Mouse (Mus musculus) intestine, embryonic 16.5 days (tissue): ENCODE measurements around the gene Sema5a. TPM values are rescaled to one million over a fixed set of nuclear protein-coding genes. Genes with fewer than 3 reads are reported as not detected.
A peak's percentile ranks its signal among the peaks of the same experiment; 100 is the strongest.
"Not testable (repeated sequence)": the region's sequence is repeated elsewhere in the genome, so short reads cannot be mapped to it uniquely, and the experiment has no call there.

Source experiments
- ATAC-seq: fragments of 200-750 bp; cut with Nextera tagmentation; 2 replicates; pipeline ENCODE4 v1.8.0; 2017; ENCODE audit warnings: moderate TSS enrichment, moderate library complexity
- H3K27ac ChIP-seq: fragments of 300-500 bp; sonication (generic); 2 replicates; pipeline ENCODE4 v1.5.1; 2014; ENCODE audit warnings: mild to moderate bottlenecking, low read length
- H3K27me3 ChIP-seq: fragments of 300-500 bp; sonication (generic); replicated peaks from 2 replicates; pipeline ENCODE4 v1.6.1; 2014; ENCODE audit warnings: low read length, control low read depth, mixed read lengths; ENCODE audit not compliant: control insufficient read depth, insufficient read depth
- H3K36me3 ChIP-seq: fragments of 300-500 bp; sonication (generic); 2 replicates; pipeline ENCODE4 v1.6.1; 2014; ENCODE audit warnings: low read length, control low read depth; ENCODE audit not compliant: control insufficient read depth, insufficient read depth
- H3K4me1 ChIP-seq: fragments of 300-500 bp; sonication (generic); 2 replicates; pipeline ENCODE4 v1.6.1; 2014; ENCODE audit warnings: low read length, control low read depth, mixed read lengths; ENCODE audit not compliant: control insufficient read depth, insufficient read depth
- H3K4me2 ChIP-seq: fragments of 300-500 bp; sonication (generic); 2 replicates; pipeline ENCODE4 v1.6.1; 2014; ENCODE audit warnings: low read depth, low read length, control low read depth
- H3K4me3 ChIP-seq: fragments of 300-500 bp; sonication (generic); 2 replicates; pipeline ENCODE4 v1.5.1; 2014; ENCODE audit warnings: mild to moderate bottlenecking, low read length
- H3K9ac ChIP-seq: fragments of 300-500 bp; sonication (generic); 2 replicates; pipeline ENCODE4 v1.6.1; 2014; ENCODE audit warnings: low read depth, low read length
- H3K9me3 ChIP-seq: fragments of 300-500 bp; sonication (generic); 2 replicates; pipeline ENCODE4 v1.6.1; 2016; ENCODE audit warnings: low read length, control low read depth; ENCODE audit not compliant: control insufficient read depth
- WGBS: fragments of 180-500 bp; shearing (Covaris S2); extraction: QIAGEN DNeasy Blood & Tissue Kit; methylation state at CpG from one replicate; pipeline ENCODE4 v1.1.7; 2014; 5-methylcytosine and 5-hydroxymethylcytosine counted together
- polyA plus RNA-seq: library from polyadenylated mRNA; unstranded; fragments of >200 nt; fragmentation: Nextera tagmentation; extraction: Ambion mirVana; gene quantifications from 2 replicates; pipeline ENCODE4 v1.2.1, GENCODE M21; 2015

The Sema5a gene
- polyA plus RNA-seq, 1 experiment from 2014 or later = 12.0 TPM

DNA sequence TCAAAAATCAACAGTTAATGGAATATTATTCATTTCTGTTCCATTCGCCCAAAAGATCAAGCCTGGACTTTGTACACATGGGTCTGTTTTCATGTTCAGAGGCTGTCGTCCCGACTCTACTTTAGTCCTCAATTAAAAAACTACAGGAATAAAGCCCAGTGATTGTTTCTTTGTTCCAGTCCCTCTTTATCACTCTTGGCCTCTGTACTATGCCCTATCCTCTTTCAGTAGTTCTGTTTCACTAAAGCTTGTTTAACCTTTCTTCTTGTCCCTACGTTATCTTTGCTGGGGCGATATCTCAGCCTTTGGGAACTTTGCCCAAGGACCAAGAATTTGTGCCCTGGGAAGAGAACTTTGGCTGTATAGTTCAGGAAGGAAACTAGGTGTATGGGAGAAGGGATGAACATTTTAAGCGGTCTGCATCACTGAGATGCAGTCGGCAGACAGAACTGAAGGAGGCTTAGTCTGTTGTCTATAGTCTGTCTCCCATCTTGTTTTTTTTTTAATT lies 17.7 kb upstream of the Sema5a start:
- Histone ChIP-seq H3K4me1 (0 out of 2 replicates have a peak, but pooled peaks cover 3% of the 10 kb centered on the region), H3K4me2 (no peak overlapping the region)
- peak; percentile 90 for ATAC-seq

GRCm38 (mm10) chr15:32230066-32230465 lies 14.5 kb upstream of the Sema5a start:
- no peak overlapping the region for H3K4me3 ChIP-seq
- no peaks in the 10 kb centered on the region for H3K27me3 ChIP-seq
- WGBS = 95% methylated on average over 2 of the region's 2 CpGs
- no peaks in the 10 kb centered on the region for H3K9me3 ChIP-seq
- H3K4me1 ChIP-seq = 0 out of 2 replicates have a peak, but pooled peaks cover 3% of the 10 kb centered on the region
- no peak overlapping the region for H3K9ac ChIP-seq
- no peaks in the 10 kb centered on the region for H3K36me3 ChIP-seq
- H3K27ac ChIP-seq = no peak overlapping the region
- no peak for ATAC-seq
- no peak overlapping the region for H3K4me2 ChIP-seq

More for the DNA sequence above, 17.7 kb upstream of the Sema5a start:
- Histone ChIP-seq H3K9ac (no peak overlapping the region), H3K27ac (no peak overlapping the region), H3K9me3 (no peaks in the 10 kb centered on the region), H3K36me3 (no peaks in the 10 kb centered on the region), H3K4me3 (no peak overlapping the region), H3K27me3 (no peaks in the 10 kb centered on the region)
- WGBS = 70% methylated on average over 7 of the region's 7 CpGs

- no peak for ATAC-seq
- H3K9me3 ChIP-seq = no peaks in the 10 kb centered on the region
- no peaks in the 10 kb centered on the region for H3K27me3 ChIP-seq
- no peaks in the 10 kb centered on the region for H3K36me3 ChIP-seq
- no peak overlapping the region for H3K9ac ChIP-seq
- H3K27ac ChIP-seq = no peak overlapping the region
- WGBS = 92% methylated on average over 3 of the region's 3 CpGs
- H3K4me1 ChIP-seq = no peaks in the 10 kb centered on the region
- no peak overlapping the region for H3K4me3 ChIP-seq
- no peak overlapping the region for H3K4me2 ChIP-seq
Measured at GRCm38 (mm10) chr15:32232189-32232588, 12.4 kb upstream of the Sema5a start.

GRCm38 (mm10) chr15:32232666-32233141 lies 11.9 kb upstream of the Sema5a start:
- 12% methylated on average over 8 of the region's 8 CpGs for WGBS
- peak; percentile 71 for ATAC-seq

DNA sequence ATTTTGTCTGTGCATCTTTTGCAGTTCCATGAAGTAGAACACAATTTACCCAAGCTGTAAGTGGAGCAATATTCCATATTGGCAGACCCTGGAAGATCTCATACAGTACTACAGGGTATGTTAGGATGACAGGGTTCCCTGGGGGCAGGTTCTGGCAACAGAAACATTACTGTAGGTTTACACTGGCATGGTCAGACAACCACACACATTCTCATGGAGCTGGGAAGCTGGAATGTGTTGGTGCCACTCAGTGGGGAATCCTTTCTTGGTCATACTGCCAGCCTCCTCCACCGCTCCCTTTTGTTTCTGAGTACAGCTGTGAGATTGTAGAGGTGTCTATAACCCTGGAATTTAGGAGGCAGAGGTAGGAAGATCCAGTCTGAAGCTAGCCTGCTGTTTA lies 11.2 kb upstream of the Sema5a start:
- ATAC-seq = no peak
- no peaks in the 10 kb centered on the region for H3K36me3 ChIP-seq
- H3K9me3 ChIP-seq = no peaks in the 10 kb centered on the region
- H3K4me2 ChIP-seq = no peak overlapping the region
- H3K9ac ChIP-seq = no peak overlapping the region
- H3K4me1 ChIP-seq = no peaks in the 10 kb centered on the region
- H3K27ac ChIP-seq = no peak overlapping the region
- WGBS = 90% methylated on average over 1 of the region's 1 CpGs
- H3K4me3 ChIP-seq = no peak overlapping the region
- no peaks in the 10 kb centered on the region for H3K27me3 ChIP-seq

More at GRCm38 (mm10) chr15:32232666-32233141, 11.9 kb upstream of the Sema5a start:
- not testable (repeated sequence) for H3K4me2 ChIP-seq, H3K27ac ChIP-seq, H3K4me3 ChIP-seq, H3K9me3 ChIP-seq, H3K36me3 ChIP-seq, H3K4me1 ChIP-seq, H3K27me3 ChIP-seq, H3K9ac ChIP-seq

- no peaks in the 10 kb centered on the region for H3K36me3 ChIP-seq
- no peak overlapping the region for H3K4me2 ChIP-seq
- H3K4me3 ChIP-seq = no peak overlapping the region
- H3K9me3 ChIP-seq = no peaks in the 10 kb centered on the region
- no peak for ATAC-seq
- H3K4me1 ChIP-seq = peaks cover 7% of the 10 kb centered on the region; the same call in 1 of the 2 replicates
- no peak overlapping the region for H3K9ac ChIP-seq
- WGBS = 93% methylated on average over 2 of the region's 2 CpGs
- H3K27me3 ChIP-seq = no peaks in the 10 kb centered on the region
- no peak overlapping the region for H3K27ac ChIP-seq
Measured at GRCm38 (mm10) chr15:32239099-32239498, 5.5 kb upstream of the Sema5a start.

DNA sequence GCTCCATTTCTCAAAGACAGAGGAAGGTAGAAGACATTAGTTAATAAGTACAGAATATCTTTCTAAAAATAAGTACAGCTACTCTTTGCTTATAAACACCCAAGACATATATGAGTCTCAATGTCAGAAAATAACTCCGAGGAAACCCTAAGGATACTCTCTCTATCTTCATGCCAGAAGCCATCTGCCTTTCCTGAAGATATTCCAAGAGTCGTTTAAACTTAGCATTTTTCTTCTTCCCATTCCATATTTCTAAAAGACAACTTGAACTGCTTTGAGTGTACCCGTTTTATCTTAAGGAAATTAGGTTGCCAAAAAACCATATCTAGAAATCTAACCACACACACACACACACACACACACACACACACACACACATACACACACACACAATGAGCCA lies 4.5 kb upstream of the Sema5a start:
- no peak overlapping the region for H3K9ac ChIP-seq
- H3K27ac ChIP-seq = no peak overlapping the region
- peaks cover 7% of the 10 kb centered on the region; the same call in 1 of the 2 replicates for H3K4me1 ChIP-seq
- no peaks in the 10 kb centered on the region for H3K9me3 ChIP-seq
- no peak overlapping the region for H3K4me2 ChIP-seq
- H3K27me3 ChIP-seq = no peaks in the 10 kb centered on the region
- no peak overlapping the region for H3K4me3 ChIP-seq
- ATAC-seq = no peak
- 71% methylated on average over 3 of the region's 3 CpGs for WGBS
- H3K36me3 ChIP-seq = no peaks in the 10 kb centered on the region

DNA sequence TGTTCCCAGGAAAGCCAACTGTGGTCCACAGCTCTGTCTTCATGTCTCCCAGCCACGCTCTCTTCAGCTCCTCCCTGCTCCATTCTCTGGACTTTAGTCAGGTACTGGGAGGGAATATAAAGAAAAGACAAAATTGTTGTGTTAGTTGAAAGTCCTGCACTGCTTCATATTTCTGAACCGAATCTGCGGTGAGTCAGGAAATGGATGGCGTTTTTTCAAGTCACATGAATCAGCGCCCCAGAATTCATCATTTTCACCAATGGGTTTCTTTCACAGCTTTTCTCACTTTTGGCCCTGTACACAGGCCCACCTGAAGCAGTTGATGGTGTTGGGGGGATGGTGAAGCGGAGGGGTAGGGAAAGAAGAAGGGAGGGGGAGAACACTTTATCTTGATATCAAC lies 2.9 kb upstream of the Sema5a start:
- H3K9me3 ChIP-seq = no peaks in the 10 kb centered on the region
- H3K27ac ChIP-seq = no peak overlapping the region
- no peak overlapping the region for H3K9ac ChIP-seq
- H3K4me2 ChIP-seq = no peak overlapping the region
- H3K36me3 ChIP-seq = no peaks in the 10 kb centered on the region
- no peak overlapping the region for H3K4me3 ChIP-seq
- ATAC-seq = no peak
- H3K27me3 ChIP-seq = no peaks in the 10 kb centered on the region
- WGBS = 82% methylated on average over 6 of the region's 6 CpGs
- H3K4me1 ChIP-seq = peaks cover 7% of the 10 kb centered on the region; the same call in 1 of the 2 replicates

DNA sequence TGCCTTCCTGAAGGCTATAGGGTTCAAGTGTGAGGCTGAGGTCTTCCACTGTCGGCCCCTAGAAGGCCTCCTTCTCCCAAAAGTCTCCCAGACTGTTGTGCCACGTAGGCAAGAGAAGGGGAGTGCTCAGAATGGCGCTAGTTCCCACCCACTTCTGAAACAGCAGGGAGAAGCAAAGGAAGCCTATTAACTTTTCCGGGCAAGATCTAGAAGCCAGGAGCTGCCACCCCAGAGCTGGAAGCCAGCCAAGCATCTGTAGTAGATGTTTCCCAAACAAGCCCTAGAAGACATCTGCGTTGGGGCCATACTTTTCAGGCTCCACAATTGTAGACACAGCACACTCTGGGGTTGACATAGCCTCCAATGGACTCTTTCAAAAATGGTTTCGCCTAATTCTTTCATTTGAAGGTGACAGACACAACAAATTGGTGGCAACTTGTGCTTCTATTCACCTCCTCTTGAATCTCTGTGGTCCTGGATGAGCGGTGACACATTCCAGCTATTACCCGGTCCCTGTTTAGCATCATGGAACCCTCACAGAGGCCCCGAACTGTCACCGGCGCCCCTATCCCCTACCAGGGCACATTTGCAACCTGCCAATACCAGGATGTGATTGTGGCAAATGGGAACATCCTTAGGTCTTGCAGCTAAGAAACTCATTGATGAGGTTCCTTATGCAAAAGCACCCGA lies 1.4 kb upstream of the Sema5a start:
- no peaks in the 10 kb centered on the region for H3K9me3 ChIP-seq
- H3K27ac ChIP-seq = peak overlapping the region; percentile 79
- ATAC-seq = no peak
- 56% methylated on average over 12 of the region's 12 CpGs for WGBS
- no peaks in the 10 kb centered on the region for H3K36me3 ChIP-seq
- H3K4me2 ChIP-seq = peak overlapping the region; percentile 96
- no peaks in the 10 kb centered on the region for H3K27me3 ChIP-seq
- peak overlapping the region; percentile 74 for H3K4me3 ChIP-seq
- H3K9ac ChIP-seq = peak overlapping the region; percentile 78
- peaks cover 11% of the 10 kb centered on the region; the same call in 1 of the 2 replicates for H3K4me1 ChIP-seq
